Mouse (Mus musculus): Measurements from ENCODE around the gene Zfp105. TPM values are rescaled to one million over a fixed set of nuclear protein-coding genes. Genes with fewer than 3 reads are reported as not detected.

Zfp105 gene
- polyA plus RNA-seq (2012; rRNA removed) = 0.39 and 0.45 TPM in 2 replicates

DNA sequence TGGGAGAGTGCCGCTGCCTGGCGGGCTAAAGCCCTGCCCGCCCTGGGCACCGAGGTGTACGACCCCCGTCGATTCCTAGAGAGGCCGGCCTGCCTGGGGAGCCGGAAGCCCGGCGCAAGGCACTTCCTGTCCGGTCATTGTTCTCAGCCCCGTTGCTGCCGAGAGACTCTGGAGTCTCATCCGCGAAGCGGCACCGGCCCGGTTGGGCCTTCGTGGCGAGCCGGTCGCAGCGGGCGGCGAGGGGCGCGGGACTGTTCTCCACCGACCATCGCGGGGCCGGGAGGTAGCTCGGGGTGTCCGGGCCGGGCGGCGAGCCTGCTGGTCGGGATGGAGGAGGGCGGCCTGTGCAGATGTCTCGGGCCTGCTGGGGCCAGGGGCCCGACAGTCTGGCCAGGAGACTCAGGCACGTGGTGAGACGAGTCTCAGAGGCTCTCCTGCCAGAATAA, at the start of gene Zfp105:
TSS of gene Zfp105 (plus strand) at position 137 of the 446 bp plus-strand sequence.
- DNase-seq (ENCODE audit: low read depth in 1 of 2, low spot score in 2 of 2) = peak in 1 of 2 experiments; percentile 3
- no peak within 1 kb of the TSS; the same call in 1 of the 2 replicates for H3K27ac ChIP-seq (ENCODE audit: insufficient read depth, low read length)
- TF ChIP-seq POLR2A (IDR thresholded peaks at IDR 0.05; ENCODE audit: low read depth, low read length) = no peak
- TF ChIP-seq CTCF (IDR thresholded peaks at IDR 0.05; ENCODE audit: extremely low read depth, insufficient read depth, insufficient read length, insufficient replicate concordance) = no peak
- 5% methylated on average over 42 of the region's 43 CpGs for WGBS
- no peaks in the 10 kb centered on the region for H3K36me3 ChIP-seq (ENCODE audit: control insufficient read depth, insufficient read depth, low read length)
- H3K27me3 ChIP-seq (ENCODE audit: control insufficient read depth, insufficient read depth, low read length) = peaks cover 6% of the 10 kb centered on the region
- H3K4me1 ChIP-seq (ENCODE audit: control insufficient read depth, insufficient read depth, insufficient read length) = peaks cover 4% of the 10 kb centered on the region; the same call in 1 of the 2 replicates
- peak within 1 kb of the TSS; percentile 60 for H3K4me3 ChIP-seq (ENCODE audit: extremely low read depth, insufficient read depth, insufficient read length)

GRCm38 (mm10) chr9:122874653-122875052, 48.2 kb upstream of the Zfp105 start:
- no peaks in the 10 kb centered on the region for H3K4me1 ChIP-seq (ENCODE audit: control insufficient read depth, insufficient read depth, insufficient read length)
- no peaks in the 10 kb centered on the region for H3K36me3 ChIP-seq (ENCODE audit: control insufficient read depth, insufficient read depth, low read length)
- TF ChIP-seq POLR2A (IDR thresholded peaks at IDR 0.05; ENCODE audit: low read depth, low read length) = no peak
- no peak for TF ChIP-seq CTCF (IDR thresholded peaks at IDR 0.05; ENCODE audit: extremely low read depth, insufficient read depth, insufficient read length, insufficient replicate concordance)
- no peaks in the 10 kb centered on the region for H3K27me3 ChIP-seq (ENCODE audit: control insufficient read depth, insufficient read depth, low read length)
- no peak for DNase-seq (ENCODE audit: low read depth in 1 of 2, low spot score in 2 of 2)
- no peak overlapping the region for H3K4me3 ChIP-seq (ENCODE audit: extremely low read depth, insufficient read depth, insufficient read length)
- no peak overlapping the region for H3K27ac ChIP-seq (ENCODE audit: insufficient read depth, low read length)
- WGBS = 63% methylated on average over 1 of the region's 1 CpGs

GRCm38 (mm10) chr9:122875145-122875544, 47.7 kb upstream of the Zfp105 start:
- Histone ChIP-seq H3K36me3 (ENCODE audit: control insufficient read depth, insufficient read depth, low read length) (no peaks in the 10 kb centered on the region), H3K27ac (ENCODE audit: insufficient read depth, low read length) (no peak overlapping the region), H3K27me3 (ENCODE audit: control insufficient read depth, insufficient read depth, low read length) (no peaks in the 10 kb centered on the region), H3K4me3 (ENCODE audit: extremely low read depth, insufficient read depth, insufficient read length) (no peak overlapping the region), H3K4me1 (ENCODE audit: control insufficient read depth, insufficient read depth, insufficient read length) (no peaks in the 10 kb centered on the region)
- no peak for TF ChIP-seq CTCF (IDR thresholded peaks at IDR 0.05; ENCODE audit: extremely low read depth, insufficient read depth, insufficient read length, insufficient replicate concordance)
- TF ChIP-seq POLR2A (IDR thresholded peaks at IDR 0.05; ENCODE audit: low read depth, low read length) = no peak
- WGBS = 92% methylated on average over 2 of the region's 2 CpGs
- no peak for DNase-seq (ENCODE audit: low read depth in 1 of 2, low spot score in 2 of 2)

DNA sequence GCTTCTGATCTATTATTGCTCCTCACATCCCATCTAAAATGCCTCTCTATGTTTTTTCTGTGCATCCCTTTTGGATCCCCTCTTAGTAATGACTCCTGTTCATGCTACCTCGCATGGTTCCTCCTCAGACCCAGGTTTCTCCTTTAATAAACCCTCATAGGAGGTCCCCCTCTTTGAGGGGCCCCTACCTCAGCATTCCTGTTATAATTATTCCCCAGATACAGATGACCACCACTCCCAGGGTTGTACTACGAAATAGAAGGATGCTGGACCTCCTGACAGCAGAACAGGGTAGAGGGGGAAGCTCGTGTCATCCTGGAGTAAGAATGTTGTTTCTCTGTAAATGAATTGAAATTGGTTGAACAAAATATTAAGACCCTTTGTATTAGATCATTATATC, 37.5 kb upstream of the Zfp105 start, which contains the start of gene Zkscan7:
TSS of gene Zkscan7 (plus strand) at position 301 of the 400 bp plus-strand sequence.
- no peak within 1 kb of the TSS for H3K27ac ChIP-seq (ENCODE audit: insufficient read depth, low read length)
- peak within 1 kb of the TSS; percentile 84; the same call in 1 of the 2 replicates for H3K4me3 ChIP-seq (ENCODE audit: extremely low read depth, insufficient read depth, insufficient read length)
- no peaks in the 10 kb centered on the region; the same call in 1 of the 2 replicates for H3K4me1 ChIP-seq (ENCODE audit: control insufficient read depth, insufficient read depth, insufficient read length)
- no peak for TF ChIP-seq CTCF (IDR thresholded peaks at IDR 0.05; ENCODE audit: extremely low read depth, insufficient read depth, insufficient read length, insufficient replicate concordance)
- TF ChIP-seq POLR2A (IDR thresholded peaks at IDR 0.05; ENCODE audit: low read depth, low read length) = no peak
- no peak for DNase-seq (ENCODE audit: low read depth in 1 of 2, low spot score in 2 of 2)
- no peaks in the 10 kb centered on the region for H3K36me3 ChIP-seq (ENCODE audit: control insufficient read depth, insufficient read depth, low read length)
- WGBS = 85% methylated on average over 3 of the region's 3 CpGs
- no peaks in the 10 kb centered on the region; the same call in 1 of the 2 replicates for H3K27me3 ChIP-seq (ENCODE audit: control insufficient read depth, insufficient read depth, low read length)

DNA sequence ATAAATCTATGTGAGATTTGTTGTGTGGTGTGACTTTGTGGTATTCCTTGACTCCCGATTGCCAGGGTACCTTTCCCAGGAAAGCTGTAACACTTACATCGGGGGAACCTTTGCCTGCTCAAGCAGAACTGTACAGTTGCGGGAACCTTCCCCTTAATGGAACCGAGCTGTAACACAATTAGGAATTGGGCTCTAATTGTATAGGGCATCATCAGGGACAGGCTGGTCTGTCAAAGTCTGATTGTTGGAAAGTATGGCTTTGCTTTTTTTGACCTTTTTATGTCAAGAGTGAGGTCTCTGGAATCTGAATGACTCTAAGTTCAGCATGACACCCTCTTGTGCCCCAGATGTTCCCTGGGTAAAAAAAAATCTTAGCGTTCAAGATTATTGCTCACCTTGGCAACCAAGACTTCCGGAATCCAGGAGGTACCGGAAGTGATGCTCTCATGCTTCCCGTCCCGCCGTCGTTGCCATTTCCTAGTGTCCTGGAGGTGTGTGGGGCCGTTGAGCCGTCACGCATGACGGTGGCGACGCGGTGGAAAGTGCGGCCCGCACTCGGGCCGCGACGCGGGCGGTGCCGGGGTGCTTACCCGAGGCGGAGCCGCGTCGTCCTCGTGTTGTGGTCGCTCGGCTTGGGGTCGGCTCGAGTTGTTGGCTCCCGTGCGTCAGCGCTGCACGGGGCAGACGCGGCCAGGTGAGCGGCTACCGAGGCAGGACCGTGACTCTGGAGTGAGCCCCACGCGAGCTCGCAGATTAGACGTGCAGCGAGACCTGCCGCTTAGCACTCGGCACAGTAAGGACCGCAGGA, 36.3 kb upstream of the Zfp105 start:
- no peaks in the 10 kb centered on the region; the same call in 1 of the 2 replicates for H3K4me1 ChIP-seq (ENCODE audit: control insufficient read depth, insufficient read depth, insufficient read length)
- peak overlapping the region; percentile 84 for H3K4me3 ChIP-seq (ENCODE audit: extremely low read depth, insufficient read depth, insufficient read length)
- H3K36me3 ChIP-seq (ENCODE audit: control insufficient read depth, insufficient read depth, low read length) = no peaks in the 10 kb centered on the region
- TF ChIP-seq POLR2A (IDR thresholded peaks at IDR 0.05; ENCODE audit: low read depth, low read length) = peak; percentile 41; the same call in 1 of the 2 replicates
- TF ChIP-seq CTCF (IDR thresholded peaks at IDR 0.05; ENCODE audit: extremely low read depth, insufficient read depth, insufficient read length, insufficient replicate concordance) = no peak
- peak overlapping the region; percentile 6; the same call in 1 of the 2 replicates for H3K27ac ChIP-seq (ENCODE audit: insufficient read depth, low read length)
- peak; percentile 37 to 59 for DNase-seq (ENCODE audit: low read depth in 1 of 2, low spot score in 2 of 2)
- 8% methylated on average over 54 of the region's 54 CpGs for WGBS
- no peaks in the 10 kb centered on the region; the same call in 1 of the 2 replicates for H3K27me3 ChIP-seq (ENCODE audit: control insufficient read depth, insufficient read depth, low read length)

DNA sequence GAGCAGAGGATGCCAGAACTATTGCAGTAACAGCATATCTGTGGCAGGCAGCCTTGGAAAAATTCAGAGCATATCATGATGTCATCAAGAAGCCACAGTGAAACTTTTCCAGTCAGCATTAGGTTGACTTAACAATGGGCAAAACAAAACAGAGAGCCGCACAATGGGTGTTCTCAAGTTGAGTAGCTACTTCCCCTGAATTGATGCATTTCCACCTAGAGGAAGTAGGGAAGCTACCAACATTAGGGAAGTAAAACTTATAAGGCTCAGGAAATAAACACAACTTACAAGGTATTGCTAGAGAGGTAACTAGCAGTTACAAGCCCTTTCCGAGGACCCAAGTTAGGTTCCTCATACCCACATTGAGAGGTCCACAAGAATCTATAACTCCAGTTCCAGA, 21.8 kb upstream of the Zfp105 start:
- Histone ChIP-seq H3K4me1 (ENCODE audit: control insufficient read depth, insufficient read depth, insufficient read length) (no peaks in the 10 kb centered on the region), H3K4me3 (ENCODE audit: extremely low read depth, insufficient read depth, insufficient read length) (no peak overlapping the region), H3K27me3 (ENCODE audit: control insufficient read depth, insufficient read depth, low read length) (no peaks in the 10 kb centered on the region), H3K36me3 (ENCODE audit: control insufficient read depth, insufficient read depth, low read length) (no peaks in the 10 kb centered on the region), H3K27ac (ENCODE audit: insufficient read depth, low read length) (no peak overlapping the region)
- no peak for TF ChIP-seq POLR2A (IDR thresholded peaks at IDR 0.05; ENCODE audit: low read depth, low read length)
- TF ChIP-seq CTCF (IDR thresholded peaks at IDR 0.05; ENCODE audit: extremely low read depth, insufficient read depth, insufficient read length, insufficient replicate concordance) = no peak
- DNase-seq (ENCODE audit: low read depth in 1 of 2, low spot score in 2 of 2) = no peak
- WGBS = 69% methylated on average over 2 of the region's 2 CpGs
